Mouse (Mus musculus) CD4-positive, CD25-positive, alpha-beta regulatory T cell, adult 2 months (primary cell): ENCODE results near the gene Dnaja3.

Experiments used
- DNase-seq: peaks from one replicate; pipeline ENCODE4 v3.0.0-alpha.2; 2012; ENCODE audit warnings: low read depth, low spot score

The Dnaja3 gene

GRCm38 (mm10) chr16:4722128-4722914 lies 82.5 kb downstream of the Dnaja3 start:
- DNase-seq, result no peak

- DNase-seq, result peak; percentile 40
These were observed 83.1 kb downstream of the Dnaja3 start for GRCm38 (mm10) chr16:4722915-4723209.

GRCm38 (mm10) chr16:4725266-4725665 lies 85.5 kb downstream of the Dnaja3 start:
- DNase-seq, result no peak

- peak; percentile 98 for DNase-seq
These were observed 86.2 kb downstream of the Dnaja3 start, which contains the start of gene Hmox2 for GRCm38 (mm10) chr16:4725780-4726527. TSS of gene Hmox2 (plus strand) at chr16:4726361.

- DNase-seq, result no peak
These were observed 86.8 kb downstream of the Dnaja3 start for GRCm38 (mm10) chr16:4726528-4727128.

GRCm38 (mm10) chr16:4727526-4727925 lies 87.7 kb downstream of the Dnaja3 start:
- no peak for DNase-seq

- no peak for DNase-seq
These were observed 88.2 kb downstream of the Dnaja3 start for GRCm38 (mm10) chr16:4727963-4728362.

- no peak for DNase-seq
These were observed 91.1 kb downstream of the Dnaja3 start for GRCm38 (mm10) chr16:4730776-4731358.

- DNase-seq, result peak; percentile 37
These were observed 96.5 kb downstream of the Dnaja3 start for GRCm38 (mm10) chr16:4736262-4736661.

- no peak for DNase-seq
These were observed 100.2 kb downstream of the Dnaja3 start for GRCm38 (mm10) chr16:4739994-4740393.

- DNase-seq, result no peak
These were observed 102.4 kb downstream of the Dnaja3 start for GRCm38 (mm10) chr16:4742186-4742585.

GRCm38 (mm10) chr16:4752155-4752554 lies 112.4 kb downstream of the Dnaja3 start:
- no peak for DNase-seq

GRCm38 (mm10) chr16:4754045-4754444 lies 114.3 kb downstream of the Dnaja3 start:
- no peak for DNase-seq

- peak; percentile 57 for DNase-seq
These were observed 117.0 kb downstream of the Dnaja3 start for GRCm38 (mm10) chr16:4756660-4757335.
